In the genomic region with DNA sequence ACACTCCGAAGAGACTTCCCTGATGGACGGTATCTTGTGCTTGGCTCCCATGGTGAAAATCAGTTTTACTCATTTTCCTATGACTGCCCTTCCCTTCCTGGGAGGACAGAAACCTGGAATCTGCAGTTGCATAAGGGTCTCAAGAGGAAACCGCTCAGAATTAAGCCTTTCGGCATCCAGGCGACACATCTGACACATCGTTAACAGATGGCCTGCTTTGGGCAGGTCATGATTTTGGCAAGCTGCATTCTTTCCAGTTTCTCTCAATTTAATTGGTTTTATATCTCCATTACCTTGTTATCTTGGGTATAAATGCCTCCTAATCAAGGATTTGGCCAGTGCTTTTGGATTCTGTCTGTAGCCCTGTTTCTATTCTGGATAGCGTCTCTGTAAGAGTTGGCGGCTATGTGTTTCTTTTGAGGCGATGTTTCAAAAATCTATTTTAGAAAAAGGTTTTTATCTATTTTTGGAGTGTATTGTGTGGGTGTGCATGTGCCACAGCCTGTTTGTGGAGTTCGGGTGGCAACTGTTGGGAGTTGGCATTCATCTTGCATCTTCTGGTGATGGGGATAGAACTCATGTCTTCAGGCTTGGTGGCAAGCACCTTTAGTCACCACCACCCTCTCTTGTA, we compare ENCODE assay signal across 17 mouse cellular contexts. TPM values are rescaled to one million over a fixed set of nuclear protein-coding genes. Genes with fewer than 3 reads are reported as not detected.
DNase-seq lines count a peak whose midpoint lies in the region; ATAC-seq and TF ChIP-seq lines count a peak whose summit lies in the region.
"Had no signal": no experiment of that assay in that cellular context is flagged by ENCODE, and none has a peak within 500 bp of the region (broad histone marks: within the 10 kb centered on the region; RNA-seq: fewer than 3 reads in every experiment).

No protein-coding gene starts in this region.

- H3K27ac ChIP-seq in forebrain, postnatal 0 days (ENCODE audit: low read depth, low read length) = no peak overlapping the region
- no peak overlapping the region for H3K27ac ChIP-seq in forebrain, embryonic 11.5 days (ENCODE audit: low read depth, low read length)
- peak overlapping the region; percentile 67; the same call in 1 of the 2 replicates for H3K27ac ChIP-seq in spleen, adult 2 months (ENCODE audit: insufficient read depth, low read length)
- H3K27ac ChIP-seq in small intestine, adult 2 months (ENCODE audit: insufficient read depth, low read depth, low read length) = peak overlapping the region; percentile 11; the same call in 1 of the 2 replicates
- H3K27ac ChIP-seq: forebrain, embryonic 13.5 days; limb, embryonic 13.5 days; liver, embryonic 15.5 days had no signal

- no peak for TF ChIP-seq POLR2A in spleen, adult 2 months (IDR thresholded peaks at IDR 0.05; ENCODE audit: low read depth, low read length)
- TF ChIP-seq POLR2A in small intestine, adult 2 months (IDR thresholded peaks at IDR 0.05; ENCODE audit: low read depth, low read length) = no peak

- H3K9ac ChIP-seq in forebrain, postnatal 0 days = no peak overlapping the region
- H3K9ac ChIP-seq in forebrain, embryonic 11.5 days (ENCODE audit: low read length) = no peak overlapping the region
- H3K9ac ChIP-seq: forebrain, embryonic 13.5 days; hindbrain, embryonic 15.5 days; limb, embryonic 13.5 days; liver, embryonic 15.5 days had no signal

- peaks cover 24% of the 10 kb centered on the region for H3K4me1 ChIP-seq in forebrain, postnatal 0 days (ENCODE audit: insufficient read depth)
- H3K4me1 ChIP-seq in forebrain, embryonic 11.5 days (replicated peaks; ENCODE audit: control insufficient read depth, insufficient read depth, low read length) = peaks cover 19% of the 10 kb centered on the region
- peaks cover 3% of the 10 kb centered on the region; the same call in 1 of the 2 replicates for H3K4me1 ChIP-seq in spleen, adult 2 months (ENCODE audit: control insufficient read depth, insufficient read depth, insufficient read length)
- no peaks in the 10 kb centered on the region for H3K4me1 ChIP-seq in small intestine, adult 2 months (ENCODE audit: control insufficient read depth, insufficient read depth, insufficient read length, low read length)

- ATAC-seq in forebrain, postnatal 0 days = no peak
- ATAC-seq in forebrain, embryonic 11.5 days (replicated peaks; ENCODE audit: low FRiP score) = no peak
- no peak for ATAC-seq in monocyte, adult 5-6 weeks (replicated peaks; ENCODE audit: insufficient number of reproducible peaks, low FRiP score, low TSS enrichment, poor library complexity, severe bottlenecking)
- ATAC-seq: forebrain, embryonic 13.5 days had no signal

- peak; percentile 23 for DNase-seq in forebrain, postnatal 0 days
- DNase-seq in forebrain, embryonic 11.5 days (ENCODE audit: low spot score) = no peak
- DNase-seq in layer of hippocampus, adult 9-11 months = peak; percentile 38
- DNase-seq in layer of hippocampus, adult 9-10 months (ENCODE audit: low spot score) = no peak
- no peak for DNase-seq in spleen, adult 2 months (ENCODE audit: low read depth in 1 of 2, low spot score in 2 of 2)
- DNase-seq in spleen, adult 18-20 months = no peak
- DNase-seq: cerebellum, adult 2 months; heart, postnatal 10 days; kidney, adult 11 months; kidney, postnatal 10 days had no signal

- no peak overlapping the region for H3K4me3 ChIP-seq in forebrain, postnatal 0 days (ENCODE audit: low read depth, low read length)
- no peak overlapping the region for H3K4me3 ChIP-seq in forebrain, embryonic 11.5 days (ENCODE audit: low read depth, low read length)
- H3K4me3 ChIP-seq in spleen, adult 2 months (ENCODE audit: extremely low read depth, insufficient read depth, insufficient read length) = peak overlapping the region; percentile 55
- peak overlapping the region; percentile 16; the same call in 1 of the 2 replicates for H3K4me3 ChIP-seq in small intestine, adult 2 months (ENCODE audit: low read depth, low read length)
- H3K4me3 ChIP-seq: forebrain, embryonic 13.5 days; hindbrain, embryonic 15.5 days; limb, embryonic 13.5 days; liver, embryonic 15.5 days had no signal

- WGBS in forebrain, postnatal 0 days = 57% methylated on average over 10 of the region's 10 CpGs
- 87% methylated on average over 10 of the region's 10 CpGs for WGBS in forebrain, embryonic 11.5 days
- 67% methylated on average over 10 of the region's 10 CpGs for WGBS in spleen, adult 2 months
- 87% methylated on average over 10 of the region's 10 CpGs for WGBS in small intestine, adult 2 months

- no peak for TF ChIP-seq CTCF in forebrain, postnatal 0 days (IDR thresholded peaks at IDR 0.05; ENCODE audit: low read depth)
- TF ChIP-seq CTCF in spleen, adult 2 months (IDR thresholded peaks at IDR 0.05; ENCODE audit: extremely low read depth, insufficient read depth, insufficient read length, insufficient replicate concordance) = no peak
- no peak for TF ChIP-seq CTCF in small intestine, adult 2 months (IDR thresholded peaks at IDR 0.05; ENCODE audit: extremely low read depth, insufficient read length, insufficient replicate concordance, low read depth, low read length)

- no peak overlapping the region for H3K4me2 ChIP-seq in forebrain, postnatal 0 days (ENCODE audit: low read depth)
- H3K4me2 ChIP-seq in forebrain, embryonic 11.5 days (ENCODE audit: low read depth, low read length, severe bottlenecking) = no peak overlapping the region
- H3K4me2 ChIP-seq: limb, embryonic 13.5 days; liver, embryonic 15.5 days had no signal

- H3K36me3 ChIP-seq in forebrain, postnatal 0 days (ENCODE audit: insufficient read depth) = no peaks in the 10 kb centered on the region
- H3K36me3 ChIP-seq in forebrain, embryonic 11.5 days (ENCODE audit: control insufficient read depth, insufficient read depth, low read length) = no peaks in the 10 kb centered on the region
- no peaks in the 10 kb centered on the region for H3K36me3 ChIP-seq in spleen, adult 2 months (ENCODE audit: control insufficient read depth, insufficient read depth, low read length)
- no peaks in the 10 kb centered on the region for H3K36me3 ChIP-seq in small intestine, adult 2 months (ENCODE audit: control insufficient read depth, insufficient read depth, low read length)
- H3K36me3 ChIP-seq: hindbrain, embryonic 15.5 days; limb, embryonic 13.5 days; liver, embryonic 15.5 days had no signal

- H3K27me3 ChIP-seq in forebrain, postnatal 0 days (ENCODE audit: insufficient read depth, low read length) = no peaks in the 10 kb centered on the region
- H3K27me3 ChIP-seq in forebrain, embryonic 11.5 days (ENCODE audit: control insufficient read depth, insufficient read depth, low read length) = peaks cover 12% of the 10 kb centered on the region
- no peaks in the 10 kb centered on the region for H3K27me3 ChIP-seq in spleen, adult 2 months (ENCODE audit: control insufficient read depth, insufficient read depth, low read length)
- H3K27me3 ChIP-seq in small intestine, adult 2 months (ENCODE audit: control insufficient read depth, insufficient read depth, low read length) = peaks cover 24% of the 10 kb centered on the region; the same call in 1 of the 2 replicates
- H3K27me3 ChIP-seq: hindbrain, embryonic 15.5 days had no signal

- H3K9me3 ChIP-seq in forebrain, postnatal 0 days (ENCODE audit: low read length) = no peaks in the 10 kb centered on the region
- no peaks in the 10 kb centered on the region for H3K9me3 ChIP-seq in forebrain, embryonic 11.5 days (ENCODE audit: control insufficient read depth, low read length)
- H3K9me3 ChIP-seq: forebrain, embryonic 13.5 days; hindbrain, embryonic 15.5 days; limb, embryonic 13.5 days; liver, embryonic 15.5 days had no signal

RNA-seq across cellular contexts. Expression of gene Skap1, which starts 1.1 kb away (rescaled TPM):
- 1.6 and 3.2 TPM in 2 replicates for total RNA-seq in forebrain, postnatal 0 days (2014; rRNA removed)
- 2.7 and 3.7 TPM in 2 replicates for polyA plus RNA-seq in forebrain, postnatal 0 days (2015; fragmentation: Nextera tagmentation; extraction: Ambion mirVana)
- 2.6 and 3.9 TPM in 2 replicates for polyA plus RNA-seq in forebrain, embryonic 11.5 days (2014; fragmentation: Nextera tagmentation; extraction: Ambion mirVana)
- polyA plus RNA-seq in spleen, adult 2 months (2012; rRNA removed) = 20.1 and 22.3 TPM in 2 replicates
- polyA plus RNA-seq in small intestine, adult 2 months (2012; rRNA removed) = 1.7 and 3.0 TPM in 2 replicates
- 35.6 to 134 TPM (median 47.4 TPM) in 3 replicates for total RNA-seq in monocyte, adult 5-6 weeks (2017)
- total RNA-seq: common myeloid progenitor, adult 5-6 weeks had no signal

Comparison
In these comparisons a context has a peak if more than half of its experiments do, and no peak if none do; other contexts are left out.
1. DNase-seq: peak in forebrain, postnatal 0 days (single experiment) and layer of hippocampus, adult 9-11 months (single experiment); none in forebrain, embryonic 11.5 days (single experiment), layer of hippocampus, adult 9-10 months (single experiment), spleen, adult 2 months (0 of 2) and spleen, adult 18-20 months (0 of 2).
2. H3K27ac ChIP-seq: peak in spleen, adult 2 months (single experiment) and small intestine, adult 2 months (single experiment); none in forebrain, postnatal 0 days (single experiment) and forebrain, embryonic 11.5 days (single experiment).
3. H3K4me3 ChIP-seq: peak in spleen, adult 2 months (single experiment) and small intestine, adult 2 months (single experiment); none in forebrain, postnatal 0 days (single experiment) and forebrain, embryonic 11.5 days (single experiment).